14 mouse cellular contexts compared by ENCODE assay signal in genomic region chr6:73279681-73280080, GRCm38 (mm10). TPM values are rescaled to one million over a fixed set of nuclear protein-coding genes. Genes with fewer than 3 reads are reported as not detected.
A peak's percentile ranks its signal among the peaks of the same experiment; 100 is the strongest.
DNase-seq lines count a peak whose midpoint lies in the region; ATAC-seq and TF ChIP-seq lines count a peak whose summit lies in the region.
"Had no signal": no experiment of that assay in that cellular context is flagged by ENCODE, and none has a peak within 500 bp of the region (broad histone marks: within the 10 kb centered on the region; RNA-seq: fewer than 3 reads in every experiment).

No protein-coding gene starts in this region.

- no peaks in the 10 kb centered on the region for H3K9me3 ChIP-seq in intestine, embryonic 16.5 days (ENCODE audit: control insufficient read depth, low read length)
- H3K9me3 ChIP-seq in intestine, embryonic 15.5 days: no peaks in the 10 kb centered on the region
- H3K9me3 ChIP-seq: embryonic facial prominence, embryonic 15.5 days had no signal

- H3K27me3 ChIP-seq in intestine, embryonic 16.5 days (replicated peaks; ENCODE audit: control insufficient read depth, insufficient read depth, low read length): no peaks in the 10 kb centered on the region
- H3K27me3 ChIP-seq in intestine, embryonic 15.5 days (replicated peaks): no peaks in the 10 kb centered on the region
- no peaks in the 10 kb centered on the region for H3K27me3 ChIP-seq in kidney, adult 2 months (replicated peaks; ENCODE audit: control insufficient read depth, insufficient read depth, low read length)
- H3K27me3 ChIP-seq: embryonic facial prominence, embryonic 15.5 days had no signal

- no peak overlapping the region for H3K4me3 ChIP-seq in intestine, embryonic 16.5 days (ENCODE audit: low read length)
- no peak overlapping the region for H3K4me3 ChIP-seq in intestine, embryonic 15.5 days (replicated peaks)
- H3K4me3 ChIP-seq in kidney, adult 2 months (ENCODE audit: insufficient read depth, low read depth, low read length): no peak overlapping the region
- H3K4me3 ChIP-seq: embryonic facial prominence, embryonic 15.5 days had no signal

- H3K4me2 ChIP-seq in intestine, embryonic 16.5 days (ENCODE audit: low read depth, low read length): no peak overlapping the region
- no peak overlapping the region for H3K4me2 ChIP-seq in intestine, embryonic 15.5 days (replicated peaks)
- H3K4me2 ChIP-seq: embryonic facial prominence, embryonic 15.5 days had no signal

- DNase-seq in T-cell, adult 2 months (ENCODE audit: low spot score): peak; percentile 59
- DNase-seq in kidney, adult 2 months: peak; percentile 89
- no peak for DNase-seq in urinary bladder, postnatal 4 days (ENCODE audit: low spot score in 2 of 2)
- no peak for DNase-seq in cerebellum, adult 8-10 months
- DNase-seq: cerebellum, adult 11-12 months; gastrocnemius, postnatal 36 days; lung, postnatal 4 days; right cerebral cortex, adult 18-20 months had no signal

- no peak overlapping the region for H3K27ac ChIP-seq in intestine, embryonic 16.5 days (ENCODE audit: low read length)
- no peak overlapping the region for H3K27ac ChIP-seq in intestine, embryonic 15.5 days
- peak overlapping the region; percentile 80 for H3K27ac ChIP-seq in kidney, adult 2 months (ENCODE audit: insufficient read depth, low read depth, low read length)
- H3K27ac ChIP-seq: embryonic facial prominence, embryonic 15.5 days; liver, embryonic 14.5 days had no signal

- WGBS in intestine, embryonic 16.5 days: 58% methylated on average over 8 of the region's 8 CpGs
- WGBS in intestine, embryonic 15.5 days: 60% methylated on average over 8 of the region's 8 CpGs
- WGBS in kidney, adult 2 months: 29% methylated on average over 8 of the region's 8 CpGs

- peaks cover 22% of the 10 kb centered on the region for H3K36me3 ChIP-seq in intestine, embryonic 16.5 days (ENCODE audit: control insufficient read depth, insufficient read depth, low read length)
- H3K36me3 ChIP-seq in intestine, embryonic 15.5 days: peaks cover 14% of the 10 kb centered on the region; the same call in 1 of the 2 replicates
- H3K36me3 ChIP-seq in kidney, adult 2 months (ENCODE audit: control insufficient read depth, insufficient read depth, low read length): peaks cover 2% of the 10 kb centered on the region; the same call in 1 of the 2 replicates

- ATAC-seq in intestine, embryonic 16.5 days: peak; percentile 42; the same call in 1 of the 2 replicates
- no peak for ATAC-seq in intestine, embryonic 15.5 days
- peak; percentile 24; the same call in 1 of the 2 replicates for ATAC-seq in megakaryocyte, adult 5-6 weeks (ENCODE audit: poor library complexity, severe bottlenecking)
- ATAC-seq: forebrain, embryonic 16.5 days had no signal

- no peak for TF ChIP-seq POLR2A in kidney, adult 2 months (IDR thresholded peaks at IDR 0.05; ENCODE audit: low read depth, low read length)

- no peak for TF ChIP-seq CTCF in kidney, adult 2 months (conservative IDR thresholded peaks at IDR 0.05; ENCODE audit: insufficient read depth, insufficient read length, low read depth, low read length)

- H3K4me1 ChIP-seq in intestine, embryonic 16.5 days (ENCODE audit: control insufficient read depth, insufficient read depth, low read length): no peaks in the 10 kb centered on the region; the same call in 1 of the 2 replicates
- H3K4me1 ChIP-seq in intestine, embryonic 15.5 days (replicated peaks): no peaks in the 10 kb centered on the region
- peaks cover 28% of the 10 kb centered on the region for H3K4me1 ChIP-seq in kidney, adult 2 months (ENCODE audit: control insufficient read depth, insufficient read depth, low read length)
- H3K4me1 ChIP-seq: embryonic facial prominence, embryonic 15.5 days had no signal

- H3K9ac ChIP-seq in intestine, embryonic 16.5 days (ENCODE audit: low read depth, low read length): no peak overlapping the region
- H3K9ac ChIP-seq in intestine, embryonic 15.5 days: no peak overlapping the region
- H3K9ac ChIP-seq: embryonic facial prominence, embryonic 15.5 days; liver, embryonic 14.5 days had no signal

RNA-seq across cellular contexts. Expression of gene Suclg1, which starts 31.5 kb away (rescaled TPM):
- polyA plus RNA-seq in intestine, embryonic 16.5 days (2015; fragmentation: Nextera tagmentation; extraction: Ambion mirVana): 371 and 392 TPM in 2 replicates
- 290 and 308 TPM in 2 replicates for polyA plus RNA-seq in intestine, embryonic 15.5 days (2015; fragmentation: Nextera tagmentation; extraction: Ambion mirVana)
- 328 and 349 TPM in 2 replicates for polyA plus RNA-seq in kidney, adult 2 months (2012; rRNA removed)
- 55.7 and 78.0 TPM in 2 replicates for total RNA-seq in megakaryocyte, adult 5-6 weeks (2015)
- 43.4 and 45.9 TPM in 2 replicates for total RNA-seq in megakaryocyte, adult 5-6 weeks (2017)

RNA-seq across cellular contexts. Expression of gene Dnah6, which starts 58.2 kb away (rescaled TPM):
- 0.04 and 0.05 TPM in 2 replicates for polyA plus RNA-seq in intestine, embryonic 16.5 days (2015; fragmentation: Nextera tagmentation; extraction: Ambion mirVana)
- polyA plus RNA-seq in intestine, embryonic 15.5 days (2015; fragmentation: Nextera tagmentation; extraction: Ambion mirVana): 0.03 and 0.08 TPM in 2 replicates
- 0.03 TPM in 2 replicates for polyA plus RNA-seq in kidney, adult 2 months (2012; rRNA removed)
- total RNA-seq in megakaryocyte, adult 5-6 weeks (2015): 0.11 and 0.48 TPM in 2 replicates
- 0.41 and 0.44 TPM in 2 replicates for total RNA-seq in megakaryocyte, adult 5-6 weeks (2017)
- total RNA-seq: gastrocnemius, postnatal 36 days had no signal

Comparison
In these comparisons a context has a peak if more than half of its experiments do, and no peak if none do; other contexts are left out.
1. DNase-seq: peak in T-cell, adult 2 months (single experiment) and kidney, adult 2 months (single experiment); none in urinary bladder, postnatal 4 days (0 of 2) and cerebellum, adult 8-10 months (single experiment).